Mouse (Mus musculus): ENCODE measurements at regions not wholly inside any gene's neighbourhood (a gene's known extent, or its start where the extent isn't known, plus 50 kb on each side); places are given as distances from the start of the nearest gene placed in this dataset.

DNA sequence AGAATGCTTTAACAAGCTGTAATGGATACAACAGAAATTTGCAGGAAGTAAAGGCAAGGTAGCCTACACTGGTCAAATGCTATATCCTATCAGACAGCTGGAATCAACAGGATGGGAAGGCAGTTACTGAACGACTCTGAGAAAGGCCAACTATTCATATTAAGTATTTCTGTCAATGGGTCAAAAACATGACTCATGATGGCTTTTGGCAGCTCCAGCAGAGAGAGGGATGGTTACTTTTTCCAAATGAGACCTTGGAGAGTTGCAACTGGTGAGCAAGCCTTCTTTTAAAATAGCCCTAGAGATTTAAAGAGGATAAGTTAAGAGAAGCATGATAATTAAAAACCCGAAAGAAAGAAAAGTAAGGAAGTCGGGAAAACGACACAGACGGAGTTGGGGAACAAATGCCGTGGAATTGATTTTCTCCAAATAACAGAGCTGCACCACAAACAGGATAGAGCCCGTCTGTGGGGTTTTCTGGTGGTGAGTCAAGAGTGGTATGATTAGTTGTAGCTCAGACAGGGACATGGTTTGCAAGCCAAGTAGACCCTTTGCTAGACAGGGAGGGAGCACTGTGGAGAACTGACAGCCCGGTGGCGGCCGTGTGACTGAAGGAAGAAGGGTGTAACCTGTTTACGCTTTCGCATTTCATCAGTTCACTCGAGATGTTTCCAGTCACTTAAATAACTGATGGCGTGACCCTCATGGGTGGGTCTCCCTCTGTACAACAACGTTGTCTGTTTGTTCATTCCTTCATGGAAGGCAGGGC is 3638.1 kb upstream of the Gm7489 start:
- peak; percentile 33 for DNase-seq

DNA sequence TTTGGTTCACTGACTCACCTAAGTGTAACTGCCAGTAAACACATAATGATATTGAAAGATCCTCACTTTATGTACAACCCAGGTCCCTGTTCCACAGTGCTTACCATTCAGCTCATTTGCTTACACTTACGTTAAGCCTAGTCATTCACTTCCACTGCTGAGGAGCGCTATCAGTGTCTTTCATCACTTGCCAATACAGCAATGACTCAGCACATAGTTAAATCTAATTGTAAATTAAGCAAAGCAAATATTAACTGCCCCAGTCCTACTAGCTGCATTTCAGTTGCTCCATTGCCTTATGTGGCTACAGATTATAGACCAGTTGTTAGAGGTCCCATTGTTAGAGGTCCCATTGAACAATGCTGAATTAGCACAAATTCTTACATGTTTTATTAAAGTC is 3624.6 kb upstream of the Gm7489 start:
- DNase-seq = no peak

DNA sequence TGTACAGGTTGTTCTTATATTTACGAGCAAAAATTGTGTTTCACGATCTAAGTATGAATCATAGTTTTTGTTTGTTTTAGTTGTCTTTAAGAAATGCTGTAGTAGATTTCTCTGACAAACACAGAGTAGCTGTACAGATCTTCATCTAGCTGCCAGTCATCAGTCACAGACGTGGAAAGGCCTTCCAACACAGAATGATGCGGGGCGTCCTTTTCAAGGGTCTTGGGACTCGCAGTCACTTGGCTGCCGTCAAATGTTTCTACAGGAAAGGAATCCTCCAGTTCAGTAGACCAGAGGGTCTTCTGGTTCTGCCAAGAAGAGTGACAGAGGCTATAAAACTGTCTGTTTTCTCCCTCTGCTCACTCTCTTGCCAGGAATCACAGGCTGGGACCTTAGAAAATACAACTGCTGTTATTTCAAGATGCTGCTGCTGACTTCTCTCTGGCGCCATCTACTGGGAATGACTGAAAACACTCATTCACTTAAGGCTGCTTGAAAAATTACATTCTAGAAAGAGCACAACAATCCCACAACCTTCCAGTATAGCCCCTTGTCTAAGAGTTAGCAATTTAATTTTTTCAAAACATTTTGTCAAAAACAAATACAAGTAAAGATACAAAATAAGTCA is 3623.3 kb upstream of the Gm7489 start:
- DNase-seq = peak; percentile 7

DNA sequence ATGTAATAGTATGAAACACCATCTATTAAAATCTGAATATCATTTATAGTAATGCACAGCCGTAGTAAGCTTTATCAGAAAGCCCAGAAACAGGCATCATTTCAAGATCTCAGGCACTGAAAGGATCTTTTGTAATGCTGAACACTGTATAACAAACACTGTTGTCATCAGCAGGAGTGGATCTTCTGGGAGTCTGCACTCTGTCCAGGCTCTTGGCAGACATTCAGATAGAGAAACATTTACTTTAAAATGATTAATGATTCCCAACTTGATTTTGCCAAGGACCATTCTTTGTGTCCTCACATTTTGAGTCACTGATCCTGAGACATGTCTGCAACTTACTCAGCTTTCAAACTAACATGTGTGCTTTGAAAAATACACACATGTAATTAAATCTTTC is 3617.2 kb upstream of the Gm7489 start:
- DNase-seq = no peak

DNA sequence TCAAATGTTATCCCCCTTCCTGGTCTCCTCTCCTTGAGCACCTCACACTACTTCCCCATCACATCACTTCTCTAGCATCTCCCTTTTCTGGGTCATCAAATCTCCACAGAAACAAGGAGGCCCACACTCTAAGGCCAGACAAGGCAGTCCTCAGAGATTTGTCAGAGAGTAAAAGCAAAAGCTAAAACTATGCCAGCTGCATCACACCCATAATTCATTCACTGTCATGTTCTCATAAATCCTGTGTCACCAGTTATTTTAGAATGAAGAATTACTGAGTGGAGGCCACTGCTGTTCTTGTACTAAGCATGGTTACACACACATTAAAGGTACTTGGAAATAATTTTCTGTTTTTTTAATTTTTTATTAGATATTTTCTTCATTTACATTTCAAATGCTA is 3613.1 kb upstream of the Gm7489 start:
- no peak for DNase-seq

DNA sequence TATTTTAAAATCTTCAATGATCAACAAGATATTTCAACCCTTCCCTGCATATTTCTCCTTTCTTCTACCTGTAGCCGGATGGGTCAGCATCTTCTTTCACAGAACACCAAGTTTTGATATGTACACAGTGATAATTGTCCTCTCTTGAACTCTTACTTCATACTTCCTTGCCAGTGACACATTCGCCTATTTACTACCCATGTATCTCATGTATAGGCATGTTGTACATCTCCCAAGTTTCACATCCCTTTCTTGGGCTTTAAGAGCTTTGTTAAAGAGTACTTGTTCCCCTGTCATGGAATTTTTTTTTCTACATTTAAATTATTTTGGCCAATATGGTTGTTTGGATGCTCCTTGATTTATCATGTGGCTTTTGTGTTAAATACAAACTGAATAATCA is 3602.1 kb upstream of the Gm7489 start:
- DNase-seq = no peak

DNA sequence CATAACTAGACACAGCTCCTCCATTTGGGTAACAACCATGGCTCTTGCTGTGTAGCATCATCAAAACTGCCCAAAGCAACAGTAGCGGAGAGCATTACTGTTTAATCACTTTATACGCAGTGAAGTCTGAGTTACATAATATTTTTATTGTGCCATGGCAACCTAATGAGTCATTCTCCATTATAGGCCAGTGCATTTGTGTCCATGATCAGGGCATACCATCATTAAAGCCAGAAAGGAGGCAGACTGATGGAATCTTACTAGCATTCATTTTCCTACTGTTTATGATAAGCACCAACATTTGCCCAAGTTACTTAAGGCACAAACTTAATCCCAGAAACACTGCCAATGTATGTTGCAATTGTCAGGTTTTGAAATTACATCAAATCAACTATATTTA is 3601.2 kb upstream of the Gm7489 start:
- no peak for DNase-seq

DNA sequence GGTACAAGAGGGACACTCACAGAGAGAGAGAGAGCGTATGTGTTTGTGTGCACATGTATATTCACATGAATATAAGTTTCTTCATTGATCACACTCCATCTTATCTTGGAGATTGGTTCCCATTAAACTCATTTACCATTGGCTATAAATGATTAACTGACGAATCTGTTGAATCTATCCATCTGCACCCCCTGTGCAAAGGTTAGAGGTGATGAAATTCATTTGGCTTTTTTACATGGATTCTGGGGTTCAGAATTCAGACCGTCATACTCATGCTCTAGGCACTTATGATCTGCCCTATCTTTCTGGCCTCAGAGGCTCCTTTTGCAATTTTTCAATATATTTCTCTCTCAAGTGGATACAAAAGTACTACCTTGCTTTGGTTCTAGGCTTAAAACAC is 3582.9 kb upstream of the Gm7489 start:
- DNase-seq = no peak

DNA sequence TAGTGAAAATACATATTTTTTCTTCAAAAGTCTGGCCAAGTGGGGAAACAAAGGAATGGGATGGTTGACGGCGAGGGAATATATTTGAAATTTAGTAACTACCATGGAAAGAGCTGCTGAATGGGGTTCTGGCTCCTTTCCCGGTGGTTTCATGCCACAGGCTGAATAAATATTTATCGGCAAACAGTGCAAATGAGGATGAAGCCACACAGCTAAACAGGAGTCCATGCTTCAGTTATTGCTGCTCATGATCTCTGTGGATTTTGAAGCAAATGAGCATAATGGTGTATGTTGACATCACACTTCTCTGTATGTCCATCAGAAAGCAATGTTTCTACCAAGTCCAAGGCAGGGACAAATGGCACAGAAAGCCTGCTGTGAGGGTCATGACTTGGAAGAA is 3580.6 kb upstream of the Gm7489 start:
- no peak for DNase-seq

DNA sequence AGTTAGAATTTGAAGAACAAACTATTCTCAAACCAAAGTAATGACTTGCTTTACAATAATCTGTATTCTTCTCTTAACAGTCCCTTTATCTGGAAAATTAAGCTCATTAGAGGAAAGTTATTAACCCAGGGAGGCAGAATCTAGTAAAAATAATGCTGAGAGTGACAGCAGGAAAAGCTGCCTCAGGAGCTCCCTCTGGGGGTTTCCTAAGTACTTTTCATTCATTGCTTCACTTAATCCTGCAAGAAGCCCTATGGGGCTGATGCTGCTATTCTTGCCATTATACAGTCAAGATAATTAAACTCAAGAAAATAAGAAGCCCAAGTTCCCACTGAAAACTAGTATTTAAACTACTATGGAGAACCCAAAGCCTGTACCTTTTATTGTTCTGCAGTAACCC is 3563.9 kb upstream of the Gm7489 start:
- DNase-seq = no peak

DNA sequence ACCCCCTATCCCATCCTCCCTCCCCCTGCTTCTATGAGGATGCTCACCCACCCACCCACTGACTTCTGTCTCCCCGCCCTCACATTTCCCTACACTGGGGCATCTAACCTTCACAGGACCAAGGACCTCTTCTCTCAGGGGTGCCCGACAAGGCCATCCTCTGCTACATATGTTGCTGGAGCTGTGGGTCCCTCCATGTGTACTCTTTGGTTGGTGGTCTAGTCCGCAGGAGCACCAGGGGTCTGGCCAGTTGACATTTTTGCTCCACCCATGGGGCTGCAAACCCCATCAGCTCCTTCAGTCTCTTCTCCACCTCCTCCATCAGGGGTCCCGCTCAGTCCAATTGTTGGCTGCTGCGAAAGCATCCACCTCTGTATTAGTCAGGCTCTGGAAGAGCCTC is 3539.2 kb upstream of the Gm7489 start:
- DNase-seq = no peak

DNA sequence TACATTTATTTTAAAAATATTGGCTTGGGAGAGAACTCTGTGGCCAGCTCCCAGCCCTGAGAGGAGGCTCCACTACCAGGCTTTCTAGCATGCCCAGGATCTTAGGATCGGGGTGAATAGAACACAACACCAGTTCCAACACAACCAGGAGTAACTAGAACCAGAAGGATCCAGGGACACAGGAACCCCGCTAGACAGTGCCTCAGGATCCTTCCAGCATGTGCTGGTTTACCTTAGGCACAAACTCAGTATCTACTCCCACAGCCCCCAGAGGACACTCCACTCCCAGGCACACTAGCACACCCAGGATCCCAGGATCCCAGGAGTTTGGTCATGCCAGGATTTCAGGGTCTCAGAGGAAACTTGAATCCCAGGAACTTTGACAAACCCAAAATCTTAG is 3537.8 kb upstream of the Gm7489 start:
- DNase-seq = no peak

DNA sequence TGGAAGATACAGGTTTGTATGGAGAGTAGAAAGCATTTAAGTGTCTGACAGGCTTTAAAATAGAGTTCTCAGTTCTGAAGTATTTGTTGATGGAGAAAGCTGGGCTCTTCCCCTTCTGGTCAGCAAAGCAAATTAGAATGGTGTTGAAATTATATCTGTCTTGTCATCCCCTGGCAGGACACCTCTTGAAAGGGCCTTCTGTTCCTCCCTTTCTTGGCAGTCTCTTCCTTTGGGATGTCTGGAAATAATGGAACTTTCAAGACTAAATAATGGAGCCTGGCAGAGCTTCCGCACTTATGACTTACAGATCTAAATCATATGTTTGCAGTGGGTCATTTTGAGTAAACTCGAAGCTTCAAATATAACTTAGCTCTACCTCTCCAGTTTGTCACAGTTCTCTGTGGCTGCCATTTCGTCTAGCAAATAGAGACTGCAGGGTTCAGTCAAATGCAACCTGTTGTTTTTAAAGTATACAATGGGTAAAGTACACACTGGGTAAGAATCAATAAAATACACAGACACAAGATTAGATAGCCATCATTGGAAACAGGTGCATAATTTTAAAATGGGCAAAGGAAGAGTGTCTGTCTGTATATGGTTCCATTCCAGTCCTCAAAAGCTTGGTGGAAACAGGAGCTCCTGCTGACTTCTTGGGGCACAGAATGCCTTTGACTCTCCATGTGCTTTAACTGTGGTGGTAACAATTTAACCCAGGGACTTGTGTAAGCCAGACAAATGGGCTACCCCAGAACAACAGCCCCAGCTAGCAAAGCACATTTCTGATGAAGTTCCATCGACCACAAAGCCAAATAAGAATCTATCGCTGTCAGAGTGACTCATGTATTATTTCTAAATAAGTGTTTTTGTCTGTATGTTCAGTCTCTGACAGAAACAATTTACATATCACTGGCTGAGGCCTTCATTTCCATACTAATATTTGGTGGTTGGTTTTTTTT is 3524.4 kb upstream of the Gm7489 start:
- no peak for DNase-seq

DNA sequence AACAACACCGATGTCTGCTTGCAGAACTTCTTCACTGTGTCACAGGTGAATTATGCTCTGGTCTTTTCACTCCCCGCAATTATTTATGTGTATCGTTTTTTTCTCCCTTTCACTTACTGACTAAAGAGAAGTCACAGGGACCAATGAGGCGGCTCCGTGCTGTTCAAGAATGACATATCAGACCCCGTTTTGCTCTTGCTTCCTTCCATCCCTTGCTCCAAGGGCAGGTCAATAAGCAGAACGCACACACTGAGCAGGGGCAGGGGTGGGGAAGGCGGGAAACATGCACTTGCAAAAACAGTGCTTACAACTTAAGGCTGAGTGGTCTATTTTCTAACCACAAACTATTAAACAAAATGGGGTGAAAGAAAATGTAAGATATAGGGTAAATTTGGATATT is 3523.4 kb upstream of the Gm7489 start:
- no peak for DNase-seq

DNA sequence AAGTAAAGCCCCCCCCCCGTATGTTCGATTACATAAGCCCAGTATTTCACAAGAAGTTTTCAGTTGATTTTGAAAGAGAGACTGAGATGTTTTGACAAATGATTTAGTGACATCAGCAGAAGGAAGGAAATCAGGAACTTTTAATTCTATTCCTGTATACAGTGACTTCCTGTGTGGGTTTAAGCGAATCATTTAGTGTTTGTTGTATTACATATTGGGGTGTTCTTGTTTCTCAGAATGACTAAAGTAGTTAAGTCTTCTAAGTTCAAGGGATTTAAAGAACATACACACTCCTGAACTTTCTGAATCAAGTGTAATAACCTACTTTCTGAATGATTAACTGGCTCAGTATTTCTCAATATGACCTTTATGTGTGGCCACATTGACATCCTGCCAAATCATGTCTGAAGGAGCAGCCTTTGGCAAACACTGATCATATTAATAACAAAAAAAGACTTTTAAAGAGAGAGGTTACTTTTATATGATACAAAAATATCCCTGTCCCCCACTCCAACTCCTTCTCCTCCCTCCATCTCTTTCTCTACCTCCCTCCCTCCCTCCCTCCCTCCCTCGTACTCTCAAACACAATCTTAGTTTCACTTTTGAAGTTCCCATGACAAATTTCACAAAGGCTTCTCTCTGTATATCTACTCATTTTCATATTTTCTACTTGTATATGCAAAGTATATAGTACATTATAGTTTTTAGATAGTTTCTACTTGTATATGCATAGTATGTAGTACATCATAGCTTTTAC is 3522.8 kb upstream of the Gm7489 start:
- DNase-seq = no peak

DNA sequence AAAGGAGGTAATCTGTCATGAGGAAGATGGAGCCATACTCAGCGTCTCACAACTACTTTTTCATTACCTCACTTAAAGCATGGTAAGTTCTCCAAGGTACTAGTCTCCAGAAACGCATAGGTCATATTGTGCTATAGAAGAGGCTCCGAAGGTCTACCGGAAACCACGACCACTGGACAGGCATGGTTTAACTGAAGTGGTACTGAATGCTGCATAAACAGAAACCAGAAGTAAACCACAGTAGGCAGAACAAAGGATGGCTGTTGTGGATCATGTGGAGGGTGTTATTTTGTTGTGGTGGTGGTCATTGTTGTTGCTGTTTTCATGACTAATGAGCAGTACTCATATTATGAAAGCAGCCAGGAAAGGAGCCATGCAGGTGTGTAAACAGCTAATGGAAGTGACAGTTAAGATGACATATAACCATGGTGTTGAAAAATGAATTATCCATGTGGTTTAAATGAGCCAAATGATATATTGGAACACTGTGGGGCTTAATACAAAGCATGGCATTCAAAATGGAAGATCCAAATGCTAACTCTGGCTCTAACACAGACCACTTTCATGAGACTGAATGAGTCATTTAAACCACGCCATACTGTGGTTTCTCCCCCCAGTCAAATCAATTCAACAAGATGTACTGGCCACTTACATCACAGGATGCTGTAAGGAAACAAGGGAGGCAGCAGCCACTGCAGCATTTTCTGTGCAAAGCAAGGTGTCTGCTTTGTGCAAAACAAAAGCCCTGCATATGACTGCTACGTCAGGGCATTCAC is 3484.5 kb upstream of the Gm7489 start:
- DNase-seq = no peak

DNA sequence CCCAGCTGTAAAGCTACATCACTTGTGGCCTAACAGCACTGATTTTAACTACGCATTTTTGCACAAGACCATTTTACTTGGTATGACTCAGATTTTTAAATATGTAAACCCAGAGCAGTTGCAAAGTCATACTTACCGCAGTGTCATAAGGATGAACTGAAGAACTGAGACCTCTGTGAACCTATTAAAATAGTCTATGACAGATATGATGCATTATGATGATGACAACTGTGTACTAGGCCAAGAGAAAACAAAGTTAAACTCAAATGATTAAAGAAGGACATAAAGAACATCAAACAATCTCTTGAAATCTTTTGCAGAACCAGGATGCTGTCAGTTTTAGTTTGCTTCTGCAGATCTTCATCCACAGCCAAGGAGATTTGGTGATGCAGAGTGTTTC is 3483.3 kb upstream of the Gm7489 start:
- no peak for DNase-seq

DNA sequence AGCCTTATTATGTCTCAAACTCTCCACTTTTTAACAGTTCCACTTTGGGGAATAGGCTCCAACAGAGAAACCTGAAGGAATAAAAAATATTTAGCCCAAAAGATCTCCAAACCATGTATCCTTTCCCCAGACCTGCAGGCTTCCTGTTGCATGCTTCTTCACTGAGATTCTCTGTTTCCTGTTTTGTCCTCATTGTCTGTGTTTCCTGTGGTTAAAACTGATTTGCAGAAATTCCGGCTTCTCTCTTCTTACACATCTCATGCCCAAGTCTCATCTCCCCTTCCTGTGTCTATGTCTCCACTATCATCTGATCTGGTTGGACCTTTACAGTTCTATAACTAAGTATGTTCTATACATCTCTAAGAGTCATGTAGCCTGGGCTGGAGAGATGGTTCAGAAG is 3482.2 kb upstream of the Gm7489 start:
- no peak for DNase-seq

DNA sequence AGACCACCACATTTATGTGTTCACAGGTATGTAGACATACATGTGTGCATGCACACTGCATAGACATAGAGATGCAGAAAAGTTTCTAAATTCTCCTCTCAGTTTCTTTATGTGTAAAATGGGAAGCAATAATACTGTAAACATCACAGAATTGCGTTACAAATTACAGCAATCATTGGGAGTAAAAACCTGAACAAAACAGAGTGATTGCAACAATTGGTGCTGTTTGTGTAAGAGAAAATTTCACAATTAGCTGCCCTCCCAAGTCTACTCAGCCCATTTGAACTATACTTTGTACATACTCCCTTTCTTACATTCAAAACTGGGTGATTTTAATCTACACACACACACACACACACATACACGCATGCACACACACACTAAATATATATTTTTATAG is 3480.8 kb upstream of the Gm7489 start:
- no peak for DNase-seq

DNA sequence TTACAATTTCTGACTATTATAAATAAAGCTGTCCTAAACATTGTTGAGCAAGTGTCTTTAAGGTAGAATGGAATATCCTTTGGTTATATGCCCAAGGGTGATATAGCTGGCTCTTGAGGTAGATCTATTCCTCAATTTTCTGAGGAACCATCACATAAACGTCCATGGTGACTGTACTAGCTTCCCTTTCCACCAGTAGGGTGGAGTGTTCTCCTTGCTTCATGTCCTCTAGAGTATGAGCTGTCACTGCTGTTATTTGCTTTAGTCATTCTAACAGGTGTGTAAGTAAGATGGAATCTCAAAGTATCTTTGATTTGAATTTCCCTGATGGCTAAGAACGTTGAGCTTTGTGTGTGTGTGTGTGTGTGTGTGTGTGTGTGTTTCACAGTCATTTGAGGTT is 3475.7 kb upstream of the Gm7489 start:
- DNase-seq = no peak

DNA sequence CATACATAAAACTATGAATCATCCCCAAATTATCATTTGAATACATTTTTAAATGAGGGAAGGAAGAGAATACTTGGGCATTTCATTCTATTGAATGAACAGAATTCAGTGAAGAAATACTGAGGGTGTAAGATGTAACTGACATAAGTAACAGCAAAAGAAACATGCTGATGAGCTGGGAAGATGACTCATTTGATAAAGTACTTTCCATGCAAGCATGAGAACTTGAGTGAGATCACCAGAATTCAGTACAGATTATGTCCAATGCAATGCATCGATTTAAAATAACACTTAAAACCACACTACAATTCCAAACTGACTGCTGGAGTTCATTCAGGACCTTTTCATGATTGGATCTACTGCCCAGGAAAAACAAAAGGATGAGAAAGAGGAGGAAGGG is 3467.1 kb upstream of the Gm7489 start:
- DNase-seq = no peak

Data from gastrocnemius, postnatal 25 days (tissue).